Comparison of ENCODE assay signal across 8 mouse cellular contexts in genomic region chr12:58924025-58924424, GRCm38 (mm10).
DNase-seq lines count a peak whose midpoint lies in the region; ATAC-seq and TF ChIP-seq lines count a peak whose summit lies in the region.

No protein-coding gene starts in this region.

- WGBS in intestine, postnatal 0 days, result 74% methylated on average over 3 of the region's 3 CpGs
- 72% methylated on average over 3 of the region's 3 CpGs for WGBS in intestine, embryonic 15.5 days

- H3K36me3 ChIP-seq in intestine, postnatal 0 days (ENCODE audit: control insufficient read depth, insufficient read depth), result no peaks in the 10 kb centered on the region
- no peaks in the 10 kb centered on the region for H3K36me3 ChIP-seq in intestine, embryonic 15.5 days
- H3K36me3 ChIP-seq in E14TG2a.4 (ENCODE audit: insufficient read depth, low read length), result no peaks in the 10 kb centered on the region
- H3K36me3 ChIP-seq in splenic B cell, adult 2 months (ENCODE audit: control insufficient read depth, insufficient read depth, low read length, poor library complexity, severe bottlenecking), result no peaks in the 10 kb centered on the region

- no peak overlapping the region for H3K9ac ChIP-seq in intestine, postnatal 0 days (ENCODE audit: low read depth, low read length)
- no peak overlapping the region for H3K9ac ChIP-seq in intestine, embryonic 15.5 days

- no peak for ATAC-seq in intestine, postnatal 0 days
- no peak for ATAC-seq in intestine, embryonic 15.5 days
- ATAC-seq in granulocyte monocyte progenitor cell, adult 5-6 weeks (replicated peaks; ENCODE audit: poor library complexity, severe bottlenecking), result 0 out of 2 replicates have a peak, but pooled peaks have one; percentile 20

- H3K27ac ChIP-seq in intestine, postnatal 0 days (ENCODE audit: low read depth, low read length), result no peak overlapping the region
- no peak overlapping the region for H3K27ac ChIP-seq in intestine, embryonic 15.5 days

- intact Hi-C loops in left cerebral cortex, postnatal 36 days (cut with DNase I), result loop anchor here (5.0 to 10.0 kb wide), 3 partner anchors 712 to 1289 kb away; partner anchors contain the start of gene Sstr1

- peak; percentile 75 for TF ChIP-seq CTCF in intestine, postnatal 0 days (IDR thresholded peaks at IDR 0.05; ENCODE audit: low read depth)
- peak; percentile 85 for TF ChIP-seq CTCF in E14TG2a.4 (conservative IDR thresholded peaks at IDR 0.05; ENCODE audit: low read length)

- no peaks in the 10 kb centered on the region for H3K27me3 ChIP-seq in intestine, postnatal 0 days (replicated peaks; ENCODE audit: control insufficient read depth, insufficient read depth, low read length)
- H3K27me3 ChIP-seq in intestine, embryonic 15.5 days (replicated peaks), result no peaks in the 10 kb centered on the region
- no peaks in the 10 kb centered on the region for H3K27me3 ChIP-seq in E14TG2a.4 (ENCODE audit: insufficient read depth, low read length)
- no peaks in the 10 kb centered on the region for H3K27me3 ChIP-seq in splenic B cell, adult 2 months (ENCODE audit: control insufficient read depth, insufficient read depth, low read length, poor library complexity, severe bottlenecking)

- H3K4me1 ChIP-seq in intestine, postnatal 0 days (replicated peaks; ENCODE audit: control insufficient read depth, insufficient read depth, low read length), result no peaks in the 10 kb centered on the region
- no peaks in the 10 kb centered on the region for H3K4me1 ChIP-seq in intestine, embryonic 15.5 days (replicated peaks)
- no peaks in the 10 kb centered on the region for H3K4me1 ChIP-seq in E14TG2a.4 (replicated peaks; ENCODE audit: low read depth, low read length)

- H3K4me2 ChIP-seq in intestine, postnatal 0 days (replicated peaks; ENCODE audit: low read depth), result no peak overlapping the region
- no peak overlapping the region for H3K4me2 ChIP-seq in intestine, embryonic 15.5 days (replicated peaks)

- H3K4me3 ChIP-seq in intestine, postnatal 0 days (ENCODE audit: low read depth, low read length), result no peak overlapping the region
- H3K4me3 ChIP-seq in intestine, embryonic 15.5 days (replicated peaks), result no peak overlapping the region
- H3K4me3 ChIP-seq in E14TG2a.4 (replicated peaks; ENCODE audit: low read length), result no peak overlapping the region

- DNase-seq in adrenal gland, postnatal 36 days, result peak; percentile 31 to 34
- peak; percentile 57 to 62 for DNase-seq in left cerebral cortex, postnatal 36 days (ENCODE audit: low spot score in 2 of 2)
- DNase-seq in splenic B cell, adult 2 months (ENCODE audit: low read depth, low spot score), result peak; percentile 12
- no peak for DNase-seq in urinary bladder, adult 18-20 months (ENCODE audit: low spot score in 2 of 2)

- H3K9me3 ChIP-seq in intestine, postnatal 0 days (ENCODE audit: control insufficient read depth), result no peaks in the 10 kb centered on the region
- H3K9me3 ChIP-seq in intestine, embryonic 15.5 days, result no peaks in the 10 kb centered on the region
- no peaks in the 10 kb centered on the region for H3K9me3 ChIP-seq in E14TG2a.4 (ENCODE audit: low read length)

Comparison
In these comparisons a context has a peak if more than half of its experiments do, and no peak if none do; other contexts are left out.
1. DNase-seq: peak in adrenal gland, postnatal 36 days (2 of 2), left cerebral cortex, postnatal 36 days (2 of 2) and splenic B cell, adult 2 months (single experiment); none in urinary bladder, adult 18-20 months (0 of 2).